Mouse (Mus musculus): ENCODE data around the gene S100a11. TPM values are rescaled to one million over a fixed set of nuclear protein-coding genes. Genes with fewer than 3 reads are reported as not detected.

S100a11 gene
- total and polyA plus RNA-seq, 3 experiments: 0.32 TPM; not detected in 2

DNA sequence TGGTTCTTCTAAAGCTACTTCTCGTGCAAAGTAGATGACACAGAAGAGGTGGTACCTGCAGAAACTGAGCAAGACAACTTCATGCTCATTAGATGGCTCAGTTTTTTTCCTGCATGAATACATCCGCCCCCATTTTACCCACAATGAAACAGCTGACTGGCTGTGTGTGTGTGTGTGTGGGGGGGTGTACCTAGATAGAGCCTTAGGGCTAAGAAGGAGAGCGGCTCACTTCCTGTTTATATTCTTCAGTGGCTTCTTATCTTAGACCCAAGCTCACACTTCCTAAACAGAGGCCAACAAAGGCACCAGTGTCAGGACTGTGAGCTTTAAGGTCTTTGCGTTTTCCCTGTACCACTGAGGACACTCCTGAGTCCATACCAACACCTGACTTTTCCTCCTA lies 29.7 kb downstream of the S100a11 start (continued):
- TF ChIP-seq E2F4 (IDR thresholded peaks at IDR 0.05; ENCODE audit: borderline replicate concordance, low read depth, low read length): no peak
- no peak for TF ChIP-seq GABPA (IDR thresholded peaks at IDR 0.05; ENCODE audit: low read depth, low read length)

GRCm38 (mm10) chr3:93551950-93552901 lies 31.9 kb downstream of the S100a11 start:
- Histone ChIP-seq H3K79me2 (ENCODE audit: control insufficient read depth, insufficient read depth, low read length, poor library complexity) (no peaks in the 10 kb centered on the region; the same call in 1 of the 2 replicates), H3K9me3 (replicated peaks; ENCODE audit: insufficient read depth, low read length) (no peaks in the 10 kb centered on the region), H3K36me3 (ENCODE audit: control insufficient read depth in 1 of 2, insufficient read depth in 2 of 2, low read length in 2 of 2) (peaks cover 0 to 30% of the 10 kb centered on the region in 2 experiments; a peak in 2 of 4 replicates), H3K4me1 (ENCODE audit: control insufficient read depth in 1 of 2, insufficient read depth in 2 of 2, low read length in 2 of 2) (peaks cover 14 to 33% of the 10 kb centered on the region in 2 experiments), H3K27ac (ENCODE audit: control insufficient read depth, low read depth, low read length) (peak overlapping the region; percentile 21; the same call in 1 of the 2 replicates), H3K27me3 (ENCODE audit: control insufficient read depth in 1 of 2, insufficient read depth in 2 of 2, low read length in 2 of 2) (no peaks in the 10 kb centered on the region), H3K4me3 (ENCODE audit: control insufficient read depth in 1 of 2, insufficient read depth in 1 of 2, low read depth in 2 of 2, low read length in 2 of 2) (peak overlapping the region; percentile 49 to 55), H3K9ac (ENCODE audit: control insufficient read depth, low read depth, low read length, poor library complexity, severe bottlenecking) (peak overlapping the region; percentile 41)
- DNase-seq (ENCODE audit: low read depth, low spot score): peak; percentile 89
- no peak for TF ChIP-seq USF2 (IDR thresholded peaks at IDR 0.05; ENCODE audit: borderline replicate concordance in 1 of 2, insufficient read depth in 1 of 2, low read depth in 1 of 2, low read length in 2 of 2)
- peak; percentile 44; the same call in 1 of the 2 replicates for TF ChIP-seq RCOR1 (IDR thresholded peaks at IDR 0.05; ENCODE audit: low read depth, low read length)
- TF ChIP-seq JUND (IDR thresholded peaks at IDR 0.05; ENCODE audit: low read depth, low read length): no peak
- peak; percentile 36; the same call in 1 of the 2 replicates for TF ChIP-seq MAX (IDR thresholded peaks at IDR 0.05; ENCODE audit: low read length)
- no peak for TF ChIP-seq CHD1 (IDR thresholded peaks at IDR 0.05; ENCODE audit: low read depth, low read length)
- TF ChIP-seq CTCF (IDR thresholded peaks at IDR 0.05 in 2 of 3, conservative IDR thresholded peaks at IDR 0.05 in 1 of 3; ENCODE audit: control insufficient read depth in 1 of 3, insufficient read depth in 1 of 3, low read depth in 2 of 3, low read length in 3 of 3, poor library complexity in 1 of 3, severe bottlenecking in 1 of 3): no peak
- TF ChIP-seq MEF2A (IDR thresholded peaks at IDR 0.05; ENCODE audit: extremely low read depth, insufficient replicate concordance, low read depth, low read length, poor library complexity, severe bottlenecking): no peak
- no peak for TF ChIP-seq HCFC1 (IDR thresholded peaks at IDR 0.05; ENCODE audit: low read depth, low read length)
- TF ChIP-seq RAD21 (IDR thresholded peaks at IDR 0.05; ENCODE audit: low read depth, low read length): no peak
- no peak; the same call in 1 of the 2 replicates for TF ChIP-seq SMC3 (IDR thresholded peaks at IDR 0.05; ENCODE audit: low read depth, low read length)
- no peak; the same call in 1 of the 2 replicates for TF ChIP-seq KAT2A (conservative IDR thresholded peaks at IDR 0.05; ENCODE audit: low read depth, low read length)
- no peak for TF ChIP-seq TCF12 (IDR thresholded peaks at IDR 0.05; ENCODE audit: low read depth, low read length)
- TF ChIP-seq UBTF (IDR thresholded peaks at IDR 0.05; ENCODE audit: borderline replicate concordance, insufficient read depth, low read depth, low read length): no peak
- TF ChIP-seq CHD2 (IDR thresholded peaks at IDR 0.05; ENCODE audit: low read length): no peak
- TF ChIP-seq GABPA (IDR thresholded peaks at IDR 0.05; ENCODE audit: low read depth, low read length): no peak
- peak; percentile 65 for TF ChIP-seq SIN3A (IDR thresholded peaks at IDR 0.05; ENCODE audit: low read length)
- TF ChIP-seq POLR2AphosphoS2 (IDR thresholded peaks at IDR 0.05; ENCODE audit: low read length): no peak
- no peak for TF ChIP-seq ZMIZ1 (IDR thresholded peaks at IDR 0.05; ENCODE audit: low read depth, low read length)
- TF ChIP-seq MYC (IDR thresholded peaks at IDR 0.05; ENCODE audit: low read depth, low read length): 0 out of 2 replicates have a peak, but pooled peaks have one; percentile 47
- TF ChIP-seq ZKSCAN1 (IDR thresholded peaks at IDR 0.05; ENCODE audit: low read depth, low read length): no peak
- no peak for TF ChIP-seq NELFE (IDR thresholded peaks at IDR 0.05; ENCODE audit: low read depth, low read length)
- no peak for TF ChIP-seq NRF1 (IDR thresholded peaks at IDR 0.05; ENCODE audit: insufficient read depth, low read depth, low read length, poor library complexity, severe bottlenecking)
- no peak for TF ChIP-seq MAZ (IDR thresholded peaks at IDR 0.05; ENCODE audit: low read depth, low read length)
- TF ChIP-seq E2F4 (IDR thresholded peaks at IDR 0.05; ENCODE audit: borderline replicate concordance, low read depth, low read length): no peak
- TF ChIP-seq ZNF384 (IDR thresholded peaks at IDR 0.05; ENCODE audit: low read depth, low read length): 0 out of 2 replicates have a peak, but pooled peaks have one; percentile 57
- TF ChIP-seq TAL1 (IDR thresholded peaks at IDR 0.05; ENCODE audit: low read length): no peak
- no peak for TF ChIP-seq MYB (IDR thresholded peaks at IDR 0.05; ENCODE audit: low read depth, low read length)
- peak in 1 of 2 experiments; percentile 45; a peak in 1 of 4 replicates for TF ChIP-seq POLR2A (IDR thresholded peaks at IDR 0.05; ENCODE audit: control insufficient read depth in 1 of 2, insufficient read depth in 1 of 2, low read depth in 1 of 2, low read length in 2 of 2, poor library complexity in 1 of 2)
- no peak for TF ChIP-seq MAFK (IDR thresholded peaks at IDR 0.05; ENCODE audit: borderline replicate concordance, low read depth, low read length)
- TF ChIP-seq POLR2AphosphoS5 (IDR thresholded peaks at IDR 0.05; ENCODE audit: borderline replicate concordance, low read depth, low read length): no peak
- TF ChIP-seq ELF1 (IDR thresholded peaks at IDR 0.05; ENCODE audit: low read depth, low read length): no peak
- TF ChIP-seq ZC3H11A (IDR thresholded peaks at IDR 0.05; ENCODE audit: low read depth, low read length): no peak

All from MEL (cell line).